Mouse (Mus musculus): ENCODE measurements around the gene Nxn.

The Nxn gene

DNA sequence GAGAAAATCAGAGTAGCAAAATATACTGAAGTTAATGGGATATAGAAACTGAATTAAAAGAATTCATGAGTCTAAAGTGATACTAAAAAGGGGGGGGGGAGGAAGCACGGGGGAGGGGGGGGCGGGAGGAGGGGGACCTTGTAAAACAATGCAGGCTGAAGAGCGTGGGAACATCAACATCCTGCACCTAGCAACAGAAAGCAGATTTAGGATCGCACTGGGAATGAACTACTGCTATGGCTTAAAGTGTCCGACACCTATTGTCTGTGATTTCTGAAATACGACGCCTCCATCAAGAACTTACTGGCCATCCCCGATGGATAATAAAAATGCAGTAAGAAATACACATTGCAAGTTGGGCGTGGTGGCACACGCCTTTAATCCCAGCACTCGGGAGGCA is 95.6 kb downstream of the Nxn start:
- DNase-seq (ENCODE audit: low read depth, low spot score): no peak

GRCm38 (mm10) chr11:76300862-76301261 is 98.1 kb downstream of the Nxn start:
- DNase-seq (ENCODE audit: low read depth, low spot score): no peak

DNA sequence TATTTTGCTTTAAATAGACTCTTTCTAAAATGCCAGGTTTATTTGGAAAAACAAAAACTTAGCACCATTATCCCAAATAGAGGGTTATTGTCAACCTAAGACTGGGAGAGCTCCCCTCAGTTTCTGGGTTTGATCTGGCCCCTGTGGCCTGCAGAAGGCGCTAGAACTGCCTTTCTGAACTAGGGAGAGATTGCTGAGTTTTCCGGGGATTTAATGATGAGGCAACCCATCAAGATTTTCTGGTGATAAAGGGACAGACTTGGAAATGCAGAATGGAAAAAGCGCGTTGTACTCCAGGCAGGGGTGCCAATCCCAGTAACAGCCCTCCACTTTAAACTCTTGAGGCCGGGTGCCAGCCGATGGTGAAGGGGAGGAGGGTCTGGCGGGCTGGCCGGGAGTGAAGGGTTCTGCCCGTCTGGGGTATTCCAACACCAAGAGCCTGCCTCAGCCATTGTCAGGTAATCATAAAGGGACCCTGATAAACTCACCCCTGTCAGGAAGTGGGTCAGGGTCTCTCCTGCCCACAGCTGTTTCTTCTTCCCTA is 100.4 kb downstream of the Nxn start:
- DNase-seq (ENCODE audit: low read depth, low spot score): no peak

- DNase-seq (ENCODE audit: low read depth, low spot score): no peak
Observed at GRCm38 (mm10) chr11:76297252-76297651, 101.7 kb downstream of the Nxn start.

GRCm38 (mm10) chr11:76294836-76295235 is 104.1 kb downstream of the Nxn start:
- no peak for DNase-seq (ENCODE audit: low read depth, low spot score)

- DNase-seq (ENCODE audit: low read depth, low spot score): no peak
Observed at GRCm38 (mm10) chr11:76294078-76294477, 104.9 kb downstream of the Nxn start.

DNA sequence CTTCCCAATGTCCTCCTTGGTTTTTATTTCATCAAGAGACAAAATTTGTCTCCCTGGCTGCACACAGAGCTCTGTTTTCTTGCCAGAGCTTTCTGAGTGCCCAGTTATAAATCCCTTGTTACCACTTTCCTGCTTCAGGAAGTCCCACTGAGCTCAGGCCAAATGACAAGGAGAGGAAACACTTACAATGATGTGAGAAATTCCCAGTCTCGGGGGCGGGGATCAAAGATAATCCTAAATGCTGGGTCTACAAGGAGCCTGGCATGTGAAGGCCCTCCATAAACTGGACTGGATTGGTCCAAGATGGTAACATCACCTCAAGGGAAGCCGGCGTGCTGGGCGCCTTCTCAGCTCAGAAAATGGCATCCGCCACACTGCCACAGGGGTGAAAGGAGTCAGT is 106.1 kb downstream of the Nxn start:
- no peak for DNase-seq (ENCODE audit: low read depth, low spot score)

DNA sequence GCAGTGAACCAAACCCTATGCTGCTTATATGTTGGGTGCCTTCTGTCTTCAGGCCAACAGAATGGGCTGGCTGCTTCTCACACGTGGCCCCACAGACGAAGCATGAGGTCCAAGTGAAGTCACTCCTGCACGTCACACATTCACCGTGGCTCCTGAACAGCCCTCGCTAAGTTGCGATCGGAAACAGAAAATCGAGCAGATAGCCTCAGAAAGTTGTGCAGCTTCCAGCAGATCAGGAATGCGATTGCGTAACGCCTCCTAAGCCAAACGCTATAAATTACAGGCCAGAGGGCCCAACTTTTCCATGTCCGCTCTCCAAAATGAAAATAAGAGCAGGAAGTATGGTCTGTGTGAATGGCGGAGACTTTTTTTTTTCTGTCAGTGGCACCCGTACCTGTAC is 106.5 kb downstream of the Nxn start:
- no peak for DNase-seq (ENCODE audit: low read depth, low spot score)

- DNase-seq (ENCODE audit: low read depth, low spot score): no peak
Observed at GRCm38 (mm10) chr11:76291960-76292359, 107.0 kb downstream of the Nxn start.

- no peak for DNase-seq (ENCODE audit: low read depth, low spot score)
Observed at GRCm38 (mm10) chr11:76290367-76290766, 108.6 kb downstream of the Nxn start.

DNA sequence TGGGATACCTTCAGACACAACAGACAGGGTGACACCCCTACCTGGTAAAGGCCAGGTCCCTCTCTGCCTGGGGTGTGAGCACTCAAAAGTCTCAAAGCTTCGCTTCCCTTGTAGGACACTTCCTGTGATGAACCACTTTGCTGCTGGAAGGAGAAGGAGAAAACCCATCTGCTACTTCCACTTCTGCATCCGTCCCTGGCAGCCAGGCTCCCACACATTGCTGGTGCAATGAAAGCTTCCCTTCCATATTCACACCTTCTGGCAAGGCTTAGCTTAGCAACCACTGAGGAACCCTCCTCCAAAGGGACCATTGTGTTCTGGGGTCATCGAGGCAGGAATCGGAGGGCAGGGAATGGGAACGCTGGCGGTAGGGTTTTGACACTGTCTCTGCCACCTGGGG is 110.3 kb downstream of the Nxn start:
- no peak for DNase-seq (ENCODE audit: low read depth, low spot score)

DNA sequence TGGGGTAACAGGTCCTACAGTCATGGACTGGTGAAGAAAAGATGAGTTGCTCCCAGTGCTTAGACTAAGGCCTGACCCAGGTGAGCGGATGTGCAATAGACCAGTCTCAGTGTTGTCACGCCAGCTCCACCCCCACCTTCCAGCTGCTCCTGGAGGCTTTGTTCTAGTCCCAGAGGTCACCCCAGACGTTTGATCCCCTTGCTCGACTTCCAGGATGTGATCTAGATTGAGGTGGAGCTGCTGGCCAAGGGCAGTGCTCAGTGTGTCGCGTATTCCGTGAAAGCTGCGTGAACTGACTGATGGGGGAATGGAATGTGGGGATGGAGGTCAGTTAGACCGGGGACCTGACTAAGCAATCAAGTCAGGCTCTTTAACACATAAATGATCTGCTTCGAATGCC is 111.6 kb downstream of the Nxn start:
- no peak for DNase-seq (ENCODE audit: low read depth, low spot score)

GRCm38 (mm10) chr11:76286534-76287126 is 112.3 kb downstream of the Nxn start:
- no peak for DNase-seq (ENCODE audit: low read depth, low spot score)

GRCm38 (mm10) chr11:76285431-76286075 is 113.4 kb downstream of the Nxn start:
- DNase-seq (ENCODE audit: low read depth, low spot score): no peak

- DNase-seq (ENCODE audit: low read depth, low spot score): no peak
Observed at GRCm38 (mm10) chr11:76283841-76284240, 115.1 kb downstream of the Nxn start.

DNA sequence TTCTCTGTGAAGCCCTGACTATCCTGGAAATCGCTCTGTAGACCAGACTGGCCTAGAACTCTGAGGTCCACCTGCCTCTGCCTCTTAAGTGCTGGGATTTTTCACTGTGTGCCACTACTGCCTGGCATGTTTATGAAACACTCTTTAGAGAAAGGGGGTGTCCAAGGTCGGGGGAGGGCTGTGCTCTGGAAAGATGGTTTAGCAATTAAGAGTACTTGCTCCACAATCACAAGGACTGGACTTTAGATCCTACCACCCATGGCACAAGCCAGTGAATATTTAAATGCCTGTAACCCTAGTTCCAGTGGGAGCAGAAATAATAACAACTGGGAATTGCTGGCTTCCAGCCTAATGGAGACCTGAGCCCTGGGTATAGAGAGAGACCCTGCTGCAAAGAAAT is 119.0 kb downstream of the Nxn start:
- DNase-seq (ENCODE audit: low read depth, low spot score): no peak

DNA sequence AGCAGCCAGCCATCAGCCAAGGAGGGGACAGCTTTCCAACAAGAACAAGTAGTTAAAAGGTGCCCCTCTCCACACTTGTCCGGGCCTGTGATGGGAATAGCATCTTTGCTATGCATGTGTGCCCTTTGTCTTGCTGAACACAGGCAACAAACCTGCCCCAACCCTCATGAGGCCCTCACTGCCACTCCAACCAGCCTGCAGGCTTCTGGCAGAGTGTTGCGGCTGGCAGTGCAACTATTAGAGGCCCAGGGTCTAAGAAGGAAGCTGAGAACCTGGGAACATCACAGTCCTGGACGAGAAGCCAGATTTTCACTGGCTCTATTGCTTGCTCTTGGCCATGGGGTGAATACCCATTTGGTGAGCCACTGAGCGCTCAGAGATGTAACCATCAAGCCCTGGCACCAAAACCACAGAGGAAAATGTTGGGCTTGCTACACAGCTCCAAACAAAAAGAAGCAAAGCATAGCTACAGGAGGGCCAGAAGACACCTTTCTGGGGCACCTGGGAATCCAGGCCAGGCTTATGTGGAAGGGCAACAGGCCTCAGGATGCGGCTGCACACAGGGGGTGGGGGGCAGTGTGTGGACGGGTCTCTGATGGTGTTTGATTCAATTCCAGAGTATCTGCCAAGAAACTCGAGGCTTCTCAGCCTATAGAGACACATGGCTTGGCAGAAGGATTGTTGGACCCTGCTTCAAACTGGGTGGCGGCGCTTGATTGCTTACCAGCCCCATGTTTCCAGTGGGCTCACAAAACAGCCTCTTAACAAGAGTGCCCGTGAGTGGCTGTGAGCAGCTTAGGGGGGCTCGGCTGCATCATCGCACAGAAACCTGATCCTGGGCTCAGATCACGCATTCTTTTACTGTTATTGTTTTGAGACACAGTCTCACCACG is 119.7 kb downstream of the Nxn start:
- DNase-seq (ENCODE audit: low read depth, low spot score): no peak

DNA sequence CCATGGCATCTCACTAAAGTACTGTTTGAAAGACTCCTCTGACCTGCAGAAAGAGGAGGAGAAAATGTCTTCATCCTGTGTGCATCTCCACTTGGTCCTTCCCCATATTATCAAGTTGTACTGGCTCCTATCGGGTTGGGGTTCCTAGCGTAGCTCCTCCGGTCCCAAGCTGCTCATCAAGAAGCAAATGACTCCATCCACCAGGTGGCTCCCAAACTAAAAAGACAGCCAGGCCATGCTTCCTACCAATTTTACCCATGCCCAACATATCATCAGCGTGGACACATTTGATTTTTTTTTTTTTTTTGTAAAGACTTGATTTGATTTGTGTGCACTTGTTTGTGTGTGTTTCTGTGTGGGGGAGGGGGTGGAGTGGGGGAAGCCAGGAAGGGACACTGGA is 126.5 kb downstream of the Nxn start:
- DNase-seq (ENCODE audit: low read depth, low spot score): no peak

DNA sequence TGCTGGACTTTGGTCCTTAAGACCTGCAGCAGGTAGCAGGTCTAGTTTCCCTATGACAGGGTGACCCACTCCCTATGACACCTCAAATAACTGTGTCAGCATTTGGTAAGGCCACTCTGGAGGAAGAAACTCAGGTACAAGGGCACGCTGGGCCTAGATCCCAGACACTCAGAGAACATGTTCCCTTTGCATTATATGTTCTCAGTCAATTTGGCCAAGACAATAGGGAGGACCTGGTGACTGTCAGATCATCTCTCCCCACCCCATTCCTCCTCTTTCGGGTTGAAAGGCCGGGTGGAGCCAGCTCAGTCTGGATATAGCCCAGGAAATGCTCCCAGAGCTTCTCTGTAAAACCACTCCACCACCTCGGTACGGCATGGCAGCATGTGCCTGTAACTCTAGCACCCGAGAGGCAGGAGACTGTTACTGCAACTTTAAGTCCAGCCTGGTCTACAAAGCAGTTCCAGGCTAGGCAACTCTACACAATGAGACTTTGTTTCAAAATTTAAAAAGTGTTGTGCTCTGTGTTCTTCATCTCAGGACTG is 130.3 kb downstream of the Nxn start:
- DNase-seq (ENCODE audit: low read depth, low spot score): no peak

DNA sequence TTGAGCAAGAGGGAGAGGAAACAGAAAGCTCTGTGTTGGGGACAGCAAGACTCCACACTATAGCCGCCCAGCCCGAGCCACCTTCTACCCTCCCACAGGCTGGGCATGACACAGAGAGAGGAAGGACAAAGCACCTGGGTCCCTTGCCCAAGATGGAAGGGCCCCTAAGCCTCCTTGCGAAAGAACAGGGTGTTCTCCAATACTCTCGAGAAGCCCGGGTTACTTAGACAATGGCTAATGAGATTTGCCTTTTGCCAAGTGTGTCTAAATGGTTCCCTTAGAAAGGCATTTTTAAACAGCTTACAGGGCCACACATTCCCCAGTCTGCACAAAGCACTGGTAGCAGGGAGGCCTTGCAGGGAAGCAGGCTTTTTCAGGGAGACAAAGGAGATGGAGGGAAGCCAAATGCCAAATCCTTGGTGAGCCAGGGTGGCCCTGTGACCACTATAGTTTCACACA is 130.9 kb downstream of the Nxn start:
- DNase-seq (ENCODE audit: low read depth, low spot score): no peak

GRCm38 (mm10) chr11:76267550-76267949 is 131.4 kb downstream of the Nxn start:
- no peak for DNase-seq (ENCODE audit: low read depth, low spot score)

All from CD4-positive helper T cell, adult 2 months (primary cell).